Mouse (Mus musculus): ENCODE data around the gene Bbs5. TPM values are rescaled to one million over a fixed set of nuclear protein-coding genes. Genes with fewer than 3 reads are reported as not detected.

The Bbs5 gene
- 7.8 and 8.3 TPM in 2 replicates for total RNA-seq (2012; rRNA removed)

GRCm38 (mm10) chr2:69646726-69647490 lies at the start of gene Bbs5:
TSS of gene Bbs5 (plus strand) at chr2:69647171.
- Histone ChIP-seq H3K9me3 (ENCODE audit: control insufficient read depth, insufficient read depth, low read depth, low read length) (no peaks in the 10 kb centered on the region), H3K9ac (ENCODE audit: insufficient read depth, low read depth, low read length, poor library complexity, severe bottlenecking) (peak within 1 kb of the TSS; percentile 87), H3K27ac (ENCODE audit: insufficient read depth, low read depth, low read length, poor library complexity, severe bottlenecking) (no peak within 1 kb of the TSS), H3K36me3 (ENCODE audit: control insufficient read depth, insufficient read depth, low read length, poor library complexity, severe bottlenecking) (no peaks in the 10 kb centered on the region), H3K4me3 (ENCODE audit: insufficient read depth in 1 of 2, low read depth in 1 of 2, low read length in 2 of 2, poor library complexity in 1 of 2, severe bottlenecking in 1 of 2) (peak within 1 kb of the TSS; percentile 84 to 97), H3K4me1 (ENCODE audit: control insufficient read depth in 2 of 2, insufficient read depth in 2 of 2, low read length in 2 of 2, poor library complexity in 1 of 2) (peaks cover 0 to 2% of the 10 kb centered on the region in 2 experiments; a peak in 2 of 4 replicates)
- peak; percentile 76 for DNase-seq (ENCODE audit: low read depth, low spot score)
- TF ChIP-seq HCFC1 (IDR thresholded peaks at IDR 0.05; ENCODE audit: borderline replicate concordance, insufficient read depth, low read length): peak; percentile 74; the same call in 1 of the 2 replicates
- no peak for TF ChIP-seq MAFK (IDR thresholded peaks at IDR 0.05; ENCODE audit: insufficient read depth, low read depth, low read length)
- in situ Hi-C loops (cut with MboI; ENCODE audit: low sequenced_read_pairs in 2 of 2, unreplicated experiment in 2 of 2): no loop called here

- no peaks in the 10 kb centered on the region for H3K9me3 ChIP-seq (ENCODE audit: control insufficient read depth, insufficient read depth, low read depth, low read length)
- H3K4me1 ChIP-seq (ENCODE audit: control insufficient read depth in 2 of 2, insufficient read depth in 2 of 2, low read length in 2 of 2, poor library complexity in 1 of 2): no peaks in the 10 kb centered on the region
- H3K4me3 ChIP-seq (ENCODE audit: insufficient read depth in 1 of 2, low read depth in 1 of 2, low read length in 2 of 2, poor library complexity in 1 of 2, severe bottlenecking in 1 of 2): no peak overlapping the region
- H3K36me3 ChIP-seq (ENCODE audit: control insufficient read depth, insufficient read depth, low read length, poor library complexity, severe bottlenecking): no peaks in the 10 kb centered on the region
- DNase-seq (ENCODE audit: low read depth, low spot score): no peak
- H3K9ac ChIP-seq (ENCODE audit: insufficient read depth, low read depth, low read length, poor library complexity, severe bottlenecking): no peak overlapping the region
- in situ Hi-C loops (cut with MboI; ENCODE audit: low sequenced_read_pairs in 2 of 2, unreplicated experiment in 2 of 2): no loop called here
- no peak overlapping the region for H3K27ac ChIP-seq (ENCODE audit: insufficient read depth, low read depth, low read length, poor library complexity, severe bottlenecking)
- TF ChIP-seq CHD2 (IDR thresholded peaks at IDR 0.05; ENCODE audit: low read depth, low read length) (no peak), ZNF384 (IDR thresholded peaks at IDR 0.05; ENCODE audit: low read depth, low read length) (no peak), HCFC1 (IDR thresholded peaks at IDR 0.05; ENCODE audit: borderline replicate concordance, insufficient read depth, low read length) (no peak), MAFK (IDR thresholded peaks at IDR 0.05; ENCODE audit: insufficient read depth, low read depth, low read length) (no peak)
These were observed 43.1 kb upstream of the Bbs5 start for GRCm38 (mm10) chr2:69603726-69604393.

GRCm38 (mm10) chr2:69606621-69607020 lies 40.4 kb upstream of the Bbs5 start:
- no peak for DNase-seq (ENCODE audit: low read depth, low spot score)
- no peaks in the 10 kb centered on the region for H3K36me3 ChIP-seq (ENCODE audit: control insufficient read depth, insufficient read depth, low read length, poor library complexity, severe bottlenecking)
- in situ Hi-C loops (cut with MboI; ENCODE audit: low sequenced_read_pairs in 2 of 2, unreplicated experiment in 2 of 2): no loop called here

GRCm38 (mm10) chr2:69612237-69612636 lies 34.7 kb upstream of the Bbs5 start:
- no peak overlapping the region for H3K27ac ChIP-seq (ENCODE audit: insufficient read depth, low read depth, low read length, poor library complexity, severe bottlenecking)
- in situ Hi-C loops (cut with MboI; ENCODE audit: low sequenced_read_pairs in 2 of 2, unreplicated experiment in 2 of 2): no loop called here
- peak overlapping the region in 1 of 2 experiments; percentile 19; a peak in 1 of 4 replicates for H3K4me3 ChIP-seq (ENCODE audit: insufficient read depth in 1 of 2, low read depth in 1 of 2, low read length in 2 of 2, poor library complexity in 1 of 2, severe bottlenecking in 1 of 2)
- H3K36me3 ChIP-seq (ENCODE audit: control insufficient read depth, insufficient read depth, low read length, poor library complexity, severe bottlenecking): no peaks in the 10 kb centered on the region
- H3K4me1 ChIP-seq (ENCODE audit: control insufficient read depth in 2 of 2, insufficient read depth in 2 of 2, low read length in 2 of 2, poor library complexity in 1 of 2): peaks cover 4 to 22% of the 10 kb centered on the region in 2 experiments; a peak in 2 of 4 replicates
- H3K9me3 ChIP-seq (ENCODE audit: control insufficient read depth, insufficient read depth, low read depth, low read length): no peaks in the 10 kb centered on the region
- TF ChIP-seq MAFK (IDR thresholded peaks at IDR 0.05; ENCODE audit: insufficient read depth, low read depth, low read length) (no peak), ZC3H11A (IDR thresholded peaks at IDR 0.05; ENCODE audit: borderline replicate concordance, low read depth, low read length) (no peak), ZNF384 (IDR thresholded peaks at IDR 0.05; ENCODE audit: low read depth, low read length) (no peak), CHD2 (IDR thresholded peaks at IDR 0.05; ENCODE audit: low read depth, low read length) (no peak)
- no peak for DNase-seq (ENCODE audit: low read depth, low spot score)
- H3K9ac ChIP-seq (ENCODE audit: insufficient read depth, low read depth, low read length, poor library complexity, severe bottlenecking): peak overlapping the region; percentile 19; the same call in 1 of the 2 replicates

More at GRCm38 (mm10) chr2:69606621-69607020, 40.4 kb upstream of the Bbs5 start:
- H3K9me3 ChIP-seq (ENCODE audit: control insufficient read depth, insufficient read depth, low read depth, low read length): no peaks in the 10 kb centered on the region
- H3K9ac ChIP-seq (ENCODE audit: insufficient read depth, low read depth, low read length, poor library complexity, severe bottlenecking): no peak overlapping the region
- no peak for TF ChIP-seq ZNF384 (IDR thresholded peaks at IDR 0.05; ENCODE audit: low read depth, low read length)
- TF ChIP-seq CHD2 (IDR thresholded peaks at IDR 0.05; ENCODE audit: low read depth, low read length): no peak
- no peak for TF ChIP-seq MAFK (IDR thresholded peaks at IDR 0.05; ENCODE audit: insufficient read depth, low read depth, low read length)
- no peak overlapping the region for H3K27ac ChIP-seq (ENCODE audit: insufficient read depth, low read depth, low read length, poor library complexity, severe bottlenecking)
- H3K4me3 ChIP-seq (ENCODE audit: insufficient read depth in 1 of 2, low read depth in 1 of 2, low read length in 2 of 2, poor library complexity in 1 of 2, severe bottlenecking in 1 of 2): no peak overlapping the region
- H3K4me1 ChIP-seq (ENCODE audit: control insufficient read depth in 2 of 2, insufficient read depth in 2 of 2, low read length in 2 of 2, poor library complexity in 1 of 2): no peaks in the 10 kb centered on the region
